Mouse (Mus musculus): ENCODE measurements around the gene Gm21981.

DNA sequence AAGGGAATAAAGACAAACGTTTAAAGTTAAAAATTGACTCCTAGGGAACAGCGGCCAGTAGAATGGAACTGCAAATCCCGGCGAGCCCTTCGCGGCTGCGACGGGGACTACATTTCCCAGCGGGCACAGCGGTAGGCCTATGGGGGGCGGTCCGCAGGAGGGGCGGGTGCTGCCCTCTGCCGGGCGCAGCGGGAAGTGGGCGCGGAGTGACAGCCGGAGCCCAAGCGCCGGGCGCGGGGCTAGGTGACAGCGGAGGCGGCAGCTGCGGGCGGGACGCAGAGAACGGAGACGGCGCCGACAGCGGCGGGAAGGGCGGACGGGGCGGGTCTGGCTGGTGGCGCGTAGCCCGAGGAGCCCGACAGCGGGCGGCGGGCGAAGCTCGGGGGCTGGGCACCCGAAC is 42.6 kb upstream of the Gm21981 start, which contains the start of gene Tfeb:
- TF ChIP-seq POLR2A (IDR thresholded peaks at IDR 0.05; ENCODE audit: control insufficient read depth, extremely low read depth, insufficient read depth, low read length, poor library complexity) (peak; percentile 46; the same call in 1 of the 2 replicates), CTCF (IDR thresholded peaks at IDR 0.05; ENCODE audit: borderline replicate concordance, control insufficient read depth, extremely low read depth, insufficient read depth, low read length, poor library complexity) (peak; percentile 99)

Data from thymus, adult 2 months (tissue).